Mouse (Mus musculus) liver, postnatal 0 days (tissue): ENCODE results near the gene Angptl2.

Experiments used
- CTCF ChIP-seq: sonication (generic); IDR thresholded peaks from 2 replicates; pipeline ENCODE4 v1.5.1; 2016; ENCODE audit warnings: antibody characterized with exemption, low read depth
- EP300 ChIP-seq: IDR thresholded peaks from 2 replicates; pipeline ENCODE4 v1.6.1; 2016; ENCODE audit warnings: antibody characterized with exemption, low read depth, mild to moderate bottlenecking

DNA sequence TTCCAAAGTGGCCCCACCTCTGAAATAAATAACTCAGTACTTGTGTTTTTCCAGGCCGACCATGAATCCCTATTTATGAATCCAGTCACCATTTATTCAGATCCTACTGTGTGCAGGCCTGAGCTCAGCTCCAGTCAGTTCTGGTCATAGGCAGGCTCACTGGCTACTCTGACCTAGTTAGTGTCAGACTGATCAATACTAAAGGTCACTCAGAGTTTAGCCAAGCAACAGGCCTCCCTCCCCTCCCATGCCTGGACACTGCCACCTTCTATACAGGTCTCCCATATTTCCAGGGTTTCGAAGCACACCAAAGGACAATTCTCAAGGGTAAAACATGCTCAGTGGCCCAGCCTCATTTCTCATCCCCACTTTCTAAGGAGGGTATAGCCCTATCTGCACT, 54.7 kb downstream of the Angptl2 start:
- no peak for TF ChIP-seq CTCF
- TF ChIP-seq EP300 = no peak
